Mouse (Mus musculus) left cerebral cortex, adult 8-10 months (tissue): ENCODE data around the gene Olfr543. TPM values are rescaled to one million over a fixed set of nuclear protein-coding genes. Genes with fewer than 3 reads are reported as not detected.

Experiments used
- DNase-seq, 2 experiments: peaks; one replicate each; pipeline ENCODE4 v3.0.0; 2022; ENCODE audit warnings: low spot score in 2 of 2
- total RNA-seq, 4 experiments: library from RNA; stranded (reverse); gene quantifications; 2 replicates each; pipeline ENCODE4 v1.2.4; 2022

The Olfr543 gene
- total RNA-seq, 4 experiments from 2014 or later = not detected

GRCm38 (mm10) chr7:102477377-102477776 lies 4.1 kb downstream of the Olfr543 start:
- DNase-seq = no peak

DNA sequence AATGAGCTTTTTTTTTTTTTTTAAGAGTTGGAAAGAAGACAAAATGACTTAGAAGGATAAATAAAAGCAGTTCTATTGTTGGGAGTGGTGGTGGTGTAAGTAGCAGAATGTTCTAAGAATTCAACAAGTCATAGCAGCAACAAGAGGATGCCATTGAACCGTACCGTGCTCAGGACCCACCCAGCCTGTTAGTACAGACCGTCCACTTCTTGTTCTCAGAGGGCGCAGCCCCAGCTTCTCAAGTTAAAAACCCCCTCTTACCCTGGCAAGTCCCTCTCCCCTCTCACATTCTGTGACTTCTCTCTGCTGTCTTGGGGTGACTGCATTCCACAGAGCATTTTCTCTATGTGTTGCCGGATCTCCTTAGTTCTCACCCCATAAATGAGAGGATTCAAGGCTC lies 4.9 kb downstream of the Olfr543 start:
- DNase-seq = no peak

- no peak for DNase-seq
Observed at GRCm38 (mm10) chr7:102472675-102473074, 8.8 kb downstream of the Olfr543 start.

DNA sequence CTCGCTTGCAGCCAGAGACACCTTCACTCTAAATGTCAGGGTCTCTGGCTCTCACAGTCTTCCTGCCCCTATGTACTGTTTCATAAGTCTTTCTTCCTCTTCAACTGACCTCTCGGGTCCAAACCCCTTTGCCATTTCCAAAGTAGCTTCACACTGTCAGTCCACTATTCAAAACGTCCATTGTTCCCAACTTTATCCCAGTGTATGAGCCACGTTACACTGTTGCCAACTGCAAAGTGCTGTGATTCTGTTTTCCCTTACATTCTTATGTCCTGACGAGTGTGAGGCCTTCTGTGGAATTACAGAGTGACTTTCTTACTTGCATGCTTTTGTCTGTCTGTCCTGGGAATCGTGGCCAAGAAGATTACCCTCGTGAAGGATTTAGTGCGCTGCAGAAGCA lies 13.9 kb downstream of the Olfr543 start:
- DNase-seq = no peak

- no peak for DNase-seq
Observed at GRCm38 (mm10) chr7:102458618-102459380, 22.7 kb downstream of the Olfr543 start.

GRCm38 (mm10) chr7:102446438-102446837 lies 35.0 kb downstream of the Olfr543 start:
- DNase-seq = no peak

DNA sequence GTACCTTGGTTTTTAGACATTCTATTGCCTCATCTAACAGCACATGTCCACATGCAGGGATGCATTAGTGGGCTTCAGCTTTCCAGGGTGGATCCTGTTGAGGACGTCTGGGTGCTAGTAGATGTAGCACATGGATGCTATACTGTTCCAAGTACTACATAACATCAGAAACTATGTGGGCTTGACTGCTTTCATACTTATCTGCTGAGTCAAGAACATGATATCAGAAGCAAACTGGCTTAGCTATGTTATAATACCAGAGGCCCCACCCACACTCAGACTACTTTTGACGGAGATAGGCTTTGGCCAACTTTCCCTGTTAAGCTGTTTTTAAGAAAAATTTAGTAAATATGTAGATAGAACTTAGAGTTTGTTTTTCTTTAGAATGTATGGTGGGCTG lies 37.2 kb downstream of the Olfr543 start:
- no peak for DNase-seq

DNA sequence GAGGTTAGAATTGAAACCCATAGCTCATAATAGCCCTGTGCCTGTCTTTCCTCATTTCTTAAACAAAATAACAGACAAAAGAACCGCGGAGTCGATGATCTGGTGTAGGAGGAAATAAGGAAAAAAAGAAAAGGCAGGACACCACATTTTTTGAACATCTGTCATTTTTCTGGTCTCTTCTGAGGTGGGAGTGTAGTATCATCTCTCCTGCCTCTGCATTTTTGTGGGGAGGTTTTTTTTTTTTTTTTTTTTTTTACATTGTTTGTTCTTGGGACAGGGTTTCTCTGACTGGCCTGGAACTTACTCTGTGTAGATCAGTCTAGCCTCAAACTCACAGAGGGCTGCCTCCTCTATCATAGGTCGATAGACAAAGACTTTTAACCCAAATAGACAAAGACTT lies 39.0 kb downstream of the Olfr543 start:
- no peak for DNase-seq

- DNase-seq = peak; percentile 95 to 96
Observed at GRCm38 (mm10) chr7:102441657-102442391, 39.7 kb downstream of the Olfr543 start, which contains the start of gene Rrm1. TSS of gene Rrm1 (plus strand) at chr7:102441695.

DNA sequence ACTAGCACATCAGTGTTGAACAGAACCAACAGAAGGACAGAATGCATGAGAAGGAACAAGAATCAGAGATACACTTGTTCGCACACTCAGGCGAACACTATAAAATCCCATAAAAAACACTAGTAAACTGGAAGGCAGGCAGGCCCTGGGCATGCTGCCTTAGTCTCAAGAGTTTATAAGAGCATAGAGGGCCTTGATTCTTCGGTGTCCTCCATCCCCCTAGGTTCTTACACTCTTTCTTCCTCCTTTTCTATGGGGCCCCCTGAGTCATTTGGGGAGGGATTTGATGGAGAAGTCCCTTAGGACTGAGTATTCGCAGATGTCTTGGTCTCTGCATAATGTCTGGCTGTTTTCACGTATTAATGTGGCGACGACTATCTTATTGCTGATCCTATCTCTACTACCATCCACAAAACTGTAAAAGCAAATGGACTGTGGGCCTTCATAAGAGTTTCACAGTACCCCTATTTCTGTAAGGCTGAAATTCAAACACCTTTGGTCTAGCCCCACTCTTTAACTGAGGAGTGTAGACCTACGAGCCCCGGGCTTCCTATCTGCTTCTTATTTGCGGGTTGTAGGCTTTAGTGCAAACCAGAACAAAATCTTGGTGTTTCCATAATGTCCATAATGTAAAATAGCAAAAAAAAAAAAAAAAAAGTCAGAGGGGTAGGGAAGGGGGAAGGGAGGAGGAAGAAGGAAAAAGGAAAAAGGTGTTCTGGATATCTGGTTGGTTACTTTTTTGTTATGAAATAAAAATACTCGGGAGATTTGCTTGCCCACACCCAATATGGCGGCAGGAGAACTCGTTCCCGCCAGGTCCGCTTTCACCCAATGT lies 40.4 kb downstream of the Olfr543 start:
- no peak for DNase-seq

GRCm38 (mm10) chr7:102434344-102434743 lies 47.1 kb downstream of the Olfr543 start:
- DNase-seq = no peak

Other genes starting within 250 kb of the Olfr543 start
- gene Rhog, start 225.6 kb downstream of the Olfr543 start, total RNA-seq = 10 to 100 TPM; 34.4 to 46.5 (median 39.2) TPM
- 10 to 100 TPM; 87.0 to 97.5 (median 94.7) TPM for gene Stim1, start 213.9 kb downstream of the Olfr543 start, total RNA-seq
- gene Rrm1, start 40.0 kb downstream of the Olfr543 start, total RNA-seq = 10 to 100 TPM; 12.1 to 14.6 (median 13.2) TPM
- gene Olfr544, start 6.6 kb upstream of the Olfr543 start, total RNA-seq = not detected
- not detected for gene Olfr545, start 17.9 kb upstream of the Olfr543 start, total RNA-seq
- not detected for gene Olfr547, start 53.1 kb upstream of the Olfr543 start, total RNA-seq
- gene Olfr548-ps1, start 59.2 kb upstream of the Olfr543 start, total RNA-seq = not detected
- not detected for gene Olfr549, start 68.2 kb upstream of the Olfr543 start, total RNA-seq
- 1 to 10 TPM; 2.6 to 6.4 (median 4.6) TPM for gene Trim21, start 83.8 kb upstream of the Olfr543 start, total RNA-seq
- gene Olfr550, start 89.8 kb upstream of the Olfr543 start, total RNA-seq = under 1 TPM in 3 of 4 experiments, not detected in 1; 0.23 to 0.37 (median 0.37) TPM
- gene Olfr551, start 110.2 kb upstream of the Olfr543 start, total RNA-seq = not detected
- gene Olfr552, start 116.1 kb upstream of the Olfr543 start, total RNA-seq = under 1 TPM in 2 of 4 experiments, not detected in 2; 0.09 to 0.11 TPM
- not detected for gene Olfr553, start 136.5 kb upstream of the Olfr543 start, total RNA-seq
- gene Olfr554, start 156.8 kb upstream of the Olfr543 start, total RNA-seq = not detected
- gene Olfr555, start 177.1 kb upstream of the Olfr543 start, total RNA-seq = not detected
- gene Olfr556, start 183.2 kb upstream of the Olfr543 start, total RNA-seq = not detected
- 1 to 10 TPM; 5.2 to 6.4 (median 5.6) TPM for gene Trim68, start 205.6 kb upstream of the Olfr543 start, total RNA-seq
- not detected for gene Olfr557, start 214.2 kb upstream of the Olfr543 start, total RNA-seq
- gene Olfr558, start 220.5 kb upstream of the Olfr543 start, total RNA-seq = under 1 TPM in 3 of 4 experiments, not detected in 1; 0.11 to 0.34 (median 0.33) TPM
- gene Olfr33, start 237.4 kb upstream of the Olfr543 start, total RNA-seq = not detected
- not detected for gene Olfr559, start 245.8 kb upstream of the Olfr543 start, total RNA-seq